Mouse (Mus musculus) kidney, adult 2 months (tissue): Measurements from ENCODE around the gene Gm10375. TPM values are rescaled to one million over a fixed set of nuclear protein-coding genes. Genes with fewer than 3 reads are reported as not detected.
"Not testable (repeated sequence)": the region's sequence is repeated elsewhere in the genome, so short reads cannot be mapped to it uniquely, and the experiment has no call there.

Experiments used
- DNase-seq: peaks from one replicate; pipeline ENCODE4 v3.0.0; 2021
- H3K27ac ChIP-seq: fragments of 200-500 bp; 2 replicates; pipeline ENCODE4 v1.5.1; 2012; ENCODE audit warnings: low read depth, low read length, control low read depth, inconsistent platforms; ENCODE audit not compliant: insufficient read depth
- H3K27me3 ChIP-seq: fragments of 200-500 bp; replicated peaks from 2 replicates; pipeline ENCODE4 v1.6.1; 2012; ENCODE audit warnings: mild to moderate bottlenecking, moderate library complexity, low read length, inconsistent platforms; ENCODE audit not compliant: control insufficient read depth, insufficient read depth
- H3K36me3 ChIP-seq: fragments of 200-500 bp; 2 replicates; pipeline ENCODE4 v1.6.1; 2012; ENCODE audit warnings: mild to moderate bottlenecking, moderate library complexity, low read length, inconsistent platforms; ENCODE audit not compliant: control insufficient read depth, insufficient read depth
- H3K4me1 ChIP-seq: fragments of 200-500 bp; 2 replicates; pipeline ENCODE4 v1.6.1; 2011; ENCODE audit warnings: low read length; ENCODE audit not compliant: control insufficient read depth, insufficient read depth
- H3K4me3 ChIP-seq: fragments of 200-500 bp; 2 replicates; pipeline ENCODE4 v1.5.1; 2011; ENCODE audit warnings: mild to moderate bottlenecking, low read depth, low read length, control low read depth; ENCODE audit not compliant: insufficient read depth
- WGBS: fragments of 180-500 bp; shearing (Covaris S2); methylation state at CpG from one replicate; pipeline ENCODE4 v1.1.7; 2018; 5-methylcytosine and 5-hydroxymethylcytosine counted together
- polyA plus RNA-seq: library from polyadenylated mRNA; depleted of rRNA; stranded (reverse); fragments of >200 nt; gene quantifications from 2 replicates; pipeline ENCODE4 v1.2.3, GENCODE M21; 2012; rRNA removed

The Gm10375 gene
- not detected in 2 replicates for polyA plus RNA-seq

DNA sequence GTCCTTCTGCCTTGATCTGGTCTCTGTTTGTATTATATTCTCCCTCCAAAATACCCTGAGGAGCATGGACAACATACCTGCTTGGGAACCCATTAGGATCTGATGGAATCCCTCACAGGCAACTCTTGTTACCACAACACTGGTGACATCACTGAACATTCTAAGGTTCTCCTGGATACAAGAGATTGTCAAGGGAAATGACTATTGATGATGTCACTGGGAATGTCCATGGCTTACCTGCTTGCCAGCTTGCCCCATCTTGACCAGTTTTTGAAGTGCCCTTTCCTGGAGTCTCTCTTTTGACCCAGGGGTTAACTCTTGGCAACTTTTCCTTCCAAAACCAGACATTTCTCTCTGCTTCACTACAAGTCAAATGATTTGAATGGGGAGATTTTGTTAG, at the start of gene Gm10375:
Gm10375 (minus strand) TSS at position 101 of the 400 bp plus-strand sequence.
- not testable (repeated sequence) for H3K4me1 ChIP-seq, DNase-seq, H3K36me3 ChIP-seq, H3K27me3 ChIP-seq, H3K4me3 ChIP-seq, H3K27ac ChIP-seq

DNA sequence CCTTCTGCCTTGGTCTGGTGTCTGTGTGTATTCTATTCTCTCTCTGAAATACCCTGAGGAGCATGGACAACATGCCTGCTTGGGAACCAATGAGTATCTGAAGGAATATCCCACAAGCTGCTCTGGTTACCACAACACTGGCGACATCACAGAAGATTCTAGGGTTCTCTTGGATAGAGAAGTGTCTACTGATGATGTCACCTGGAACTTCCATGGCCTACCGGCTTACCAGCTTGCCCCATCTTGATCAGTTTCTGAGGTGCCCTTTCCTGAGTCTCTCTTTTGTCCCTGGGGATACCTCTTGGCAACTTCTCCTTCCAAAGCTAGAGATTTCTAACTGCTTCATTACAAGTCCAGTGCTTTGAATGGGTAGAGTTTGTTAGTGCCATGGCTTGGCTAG, 28.8 kb downstream of the Gm10375 start, which contains the start of gene Gm17654:
Gm17654 (minus strand) TSS at position 101 of the 400 bp plus-strand sequence.
- not testable (repeated sequence) for H3K27me3 ChIP-seq, H3K27ac ChIP-seq, H3K36me3 ChIP-seq, H3K4me3 ChIP-seq, H3K4me1 ChIP-seq, DNase-seq
- WGBS, result 74% methylated on average over 1 of the region's 2 CpGs

DNA sequence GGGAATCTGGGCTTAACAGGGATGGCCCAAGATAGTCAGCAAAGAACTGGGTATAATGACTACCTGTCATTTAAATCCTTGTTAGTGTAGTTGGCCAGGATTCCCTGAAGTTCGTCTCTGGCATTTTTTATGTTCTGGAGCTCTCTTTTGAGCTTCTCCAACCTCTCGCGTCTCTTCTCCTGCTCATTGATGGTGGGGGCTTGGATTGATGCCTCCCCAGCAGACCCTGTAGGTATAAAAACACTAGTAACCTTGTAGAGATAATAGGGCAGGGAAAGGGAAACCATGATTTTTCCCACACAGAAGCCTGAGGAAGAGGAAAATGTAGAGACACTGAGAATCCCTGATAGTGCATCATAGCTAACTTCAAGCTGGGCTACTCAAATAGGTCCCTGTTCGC, 29.8 kb downstream of the Gm10375 start:
- not testable (repeated sequence) for H3K27ac ChIP-seq, H3K36me3 ChIP-seq, DNase-seq, H3K4me3 ChIP-seq, H3K4me1 ChIP-seq, H3K27me3 ChIP-seq
- 89% methylated on average over 4 of the region's 4 CpGs for WGBS

Other genes starting within 250 kb of the Gm10375 start
- gene Gm8138, start 191.7 kb downstream of the Gm10375 start, polyA plus RNA-seq, result 0.16 and 0.17 TPM in 2 replicates
- gene Gm5799, start 64.4 kb downstream of the Gm10375 start, polyA plus RNA-seq, result 0.30 and 0.44 TPM in 2 replicates
- not detected in 2 replicates for gene Gm17654, start 28.9 kb downstream of the Gm10375 start, polyA plus RNA-seq
- gene Gm8165, start 69.2 kb upstream of the Gm10375 start, polyA plus RNA-seq, result not detected in 2 replicates
- gene Gm7324, start 89.8 kb upstream of the Gm10375 start, polyA plus RNA-seq, result 0.28 TPM in 1 of 2 replicates, not detected in the other
- not detected in 2 replicates for gene Gm16506, start 119.5 kb upstream of the Gm10375 start, polyA plus RNA-seq
- not detected in 2 replicates for gene Gm6526, start 139.9 kb upstream of the Gm10375 start, polyA plus RNA-seq
- gene Gm8180, start 176.7 kb upstream of the Gm10375 start, polyA plus RNA-seq, result not detected in 2 replicates